In genomic region chr1:135095189-135095588, GRCm38 (mm10) we compare ENCODE assay signal across 17 mouse cellular contexts. TPM values are rescaled to one million over a fixed set of nuclear protein-coding genes. Genes with fewer than 3 reads are reported as not detected.
A peak's percentile ranks its signal among the peaks of the same experiment; 100 is the strongest.
DNase-seq lines count a peak whose midpoint lies in the region; ATAC-seq lines count a peak whose summit lies in the region.
"Had no signal": no experiment of that assay in that cellular context is flagged by ENCODE, and none has a peak within 500 bp of the region (broad histone marks: within the 10 kb centered on the region; RNA-seq: fewer than 3 reads in every experiment).

No protein-coding gene starts in this region.

- H3K9ac ChIP-seq in kidney, embryonic 15.5 days: no peak overlapping the region
- H3K9ac ChIP-seq: heart, embryonic 13.5 days; limb, embryonic 13.5 days; lung, embryonic 15.5 days had no signal

- H3K9me3 ChIP-seq in kidney, embryonic 15.5 days (replicated peaks): no peaks in the 10 kb centered on the region
- H3K9me3 ChIP-seq: heart, embryonic 13.5 days; limb, embryonic 13.5 days; lung, embryonic 15.5 days; midbrain, embryonic 10.5 days had no signal

- H3K4me3 ChIP-seq in kidney, embryonic 15.5 days (replicated peaks): no peak overlapping the region
- H3K4me3 ChIP-seq: heart, embryonic 13.5 days; left cerebral cortex, adult 2 months; limb, embryonic 13.5 days; lung, embryonic 15.5 days; midbrain, embryonic 10.5 days had no signal

- H3K4me2 ChIP-seq in kidney, embryonic 15.5 days: no peak overlapping the region
- H3K4me2 ChIP-seq: heart, embryonic 13.5 days; limb, embryonic 13.5 days; lung, embryonic 15.5 days had no signal

- H3K27ac ChIP-seq in kidney, embryonic 15.5 days: no peak overlapping the region
- H3K27ac ChIP-seq: heart, embryonic 13.5 days; hindbrain, postnatal 0 days; left cerebral cortex, adult 2 months; limb, embryonic 13.5 days; lung, embryonic 15.5 days; midbrain, embryonic 10.5 days had no signal

- intact Hi-C loops in heart, postnatal 25 days (cut with DNase I): no loop called here

- peak; percentile 95 for DNase-seq in heart, adult 11 months
- DNase-seq in heart, postnatal 25 days (ENCODE audit: low spot score): no peak
- peak; percentile 61 to 65 for DNase-seq in B cell, adult 2 months
- DNase-seq in urinary bladder, postnatal 14 days (ENCODE audit: low spot score): no peak
- no peak for DNase-seq in MN1 (ENCODE audit: low spot score)
- DNase-seq: cerebellum, adult 18-20 months; kidney, adult 8-10 months had no signal

- peaks cover 7% of the 10 kb centered on the region for H3K4me1 ChIP-seq in kidney, embryonic 15.5 days

- H3K36me3 ChIP-seq in kidney, embryonic 15.5 days: no peaks in the 10 kb centered on the region
- H3K36me3 ChIP-seq: heart, embryonic 13.5 days; limb, embryonic 13.5 days; lung, embryonic 15.5 days; midbrain, embryonic 10.5 days had no signal

- H3K27me3 ChIP-seq in kidney, embryonic 15.5 days: peaks cover 35% of the 10 kb centered on the region

- ATAC-seq in hematopoietic stem cell, adult 5-6 weeks (replicated peaks in 1 of 2; ENCODE audit: insufficient read depth in 1 of 2, low FRiP score in 2 of 2, low TSS enrichment in 1 of 2, low read depth in 1 of 2, poor library complexity in 2 of 2, severe bottlenecking in 2 of 2): peak; percentile 68 to 69
- peak; percentile 65 for ATAC-seq in monocyte, adult 5-6 weeks (replicated peaks; ENCODE audit: insufficient number of reproducible peaks, low FRiP score, low TSS enrichment, poor library complexity, severe bottlenecking)
- no peak for ATAC-seq in kidney, embryonic 15.5 days (replicated peaks; ENCODE audit: low FRiP score)
- ATAC-seq: activated CD4-positive, CD25-positive, alpha-beta regulatory T cell, adult 4 months; hindbrain, postnatal 0 days had no signal

- WGBS in kidney, embryonic 15.5 days: 40% methylated on average over 7 of the region's 7 CpGs

RNA-seq across cellular contexts. Expression of gene Lgr6, which starts 9.9 kb away (rescaled TPM):
- total RNA-seq in heart, postnatal 25 days (2021): 10 to 100 TPM; 14.6 to 17.5 TPM
- total RNA-seq in hematopoietic stem cell, adult 5-6 weeks (2017): not detected in 2 replicates
- total RNA-seq in monocyte, adult 5-6 weeks (2017): 0.10 to 0.32 TPM in 2 of 3 replicates, not detected in the other
- 0.98 and 1.1 TPM in 2 replicates for polyA plus RNA-seq in kidney, embryonic 15.5 days (2015; fragmentation: Nextera tagmentation; extraction: Ambion mirVana)
- polyA plus RNA-seq: activated CD4-positive, CD25-positive, alpha-beta regulatory T cell, adult 4 months had no signal

RNA-seq across cellular contexts. Expression of gene Ptpn7, which starts 37.3 kb away (rescaled TPM):
- under 1 TPM; 0.44 to 0.50 TPM for total RNA-seq in heart, postnatal 25 days (2021)
- total RNA-seq in hematopoietic stem cell, adult 5-6 weeks (2017): 78.6 and 80.0 TPM in 2 replicates
- total RNA-seq in monocyte, adult 5-6 weeks (2017): 25.1 to 87.0 TPM (median 26.0 TPM) in 3 replicates
- 1.2 TPM in 2 replicates for polyA plus RNA-seq in kidney, embryonic 15.5 days (2015; fragmentation: Nextera tagmentation; extraction: Ambion mirVana)

RNA-seq across cellular contexts. Expression of gene Arl8a, which starts 51.4 kb away (rescaled TPM):
- total RNA-seq in heart, postnatal 25 days (2021): 10 to 100 TPM; 17.9 to 20.3 TPM
- 22.3 and 24.4 TPM in 2 replicates for total RNA-seq in hematopoietic stem cell, adult 5-6 weeks (2017)
- total RNA-seq in monocyte, adult 5-6 weeks (2017): 52.6 to 85.7 TPM (median 55.1 TPM) in 3 replicates
- polyA plus RNA-seq in kidney, embryonic 15.5 days (2015; fragmentation: Nextera tagmentation; extraction: Ambion mirVana): 45.3 and 52.3 TPM in 2 replicates

Comparison
In these comparisons a context has a peak if more than half of its experiments do, and no peak if none do; other contexts are left out.
1. DNase-seq: peak in heart, adult 11 months (single experiment) and B cell, adult 2 months (2 of 2); none in heart, postnatal 25 days (single experiment), urinary bladder, postnatal 14 days (single experiment) and MN1 (single experiment).
2. RNA of gene Lgr6, which starts 9.9 kb away (total RNA-seq): 14.6 to 17.5 TPM in heart, postnatal 25 days; not detected in hematopoietic stem cell, adult 5-6 weeks and 0.10 to 0.32 TPM in monocyte, adult 5-6 weeks; every median in the first group is over 10 times any median in the second.
3. RNA of gene Ptpn7, which starts 37.3 kb away (total RNA-seq): 78.6 to 80.0 TPM in hematopoietic stem cell, adult 5-6 weeks and 25.1 to 87.0 TPM in monocyte, adult 5-6 weeks; 0.44 to 0.50 TPM in heart, postnatal 25 days; every median in the first group is over 10 times any median in the second.